Mouse (Mus musculus) C2C12 (cell line): Measurements from ENCODE around the gene Slc11a1. TPM values are rescaled to one million over a fixed set of nuclear protein-coding genes. Genes with fewer than 3 reads are reported as not detected.

ENCODE experiments used
- H3K27me3 ChIP-seq: one replicate; pipeline ENCODE4 v1.6.1; 2011; ENCODE audit not compliant: control insufficient read depth, insufficient read depth, insufficient read length
- H3K36me3 ChIP-seq: one replicate; pipeline ENCODE4 v1.6.1; 2011; ENCODE audit not compliant: control insufficient read depth, insufficient read depth
- H3K4me3 ChIP-seq: one replicate; pipeline ENCODE4 v1.5.1; 2011; ENCODE audit warnings: mild to moderate bottlenecking, control low read depth; ENCODE audit not compliant: poor library complexity, insufficient read depth, severe bottlenecking
- H3K79me2 ChIP-seq: one replicate; pipeline ENCODE4 v1.6.1; 2011; ENCODE audit not compliant: control insufficient read depth, insufficient read depth
- H3K79me3 ChIP-seq: one replicate; pipeline ENCODE4 v1.6.1; 2011; ENCODE audit warnings: low read depth, control low read depth
- H3ac ChIP-seq: one replicate; pipeline ENCODE3; 2011; ENCODE audit warnings: low read depth; ENCODE audit not compliant: control insufficient read depth, insufficient read length
- CEBPB ChIP-seq: IDR thresholded peaks from one replicate; pipeline ENCODE4 v1.6.1; 2011; ENCODE audit warnings: low read depth, mild to moderate bottlenecking, control low read depth, moderate library complexity
- CTCF ChIP-seq: IDR thresholded peaks from one replicate; pipeline ENCODE4 v1.5.1; 2011; ENCODE audit not compliant: control insufficient read depth, insufficient read depth, insufficient read length
- FOSL1 ChIP-seq: IDR thresholded peaks from one replicate; pipeline ENCODE4 v1.8.0; 2011; ENCODE audit warnings: mild to moderate bottlenecking, low read length; ENCODE audit not compliant: poor library complexity, insufficient read depth, severe bottlenecking
- MAX ChIP-seq: IDR thresholded peaks from one replicate; pipeline ENCODE4 v1.6.1; 2011; ENCODE audit warnings: mild to moderate bottlenecking, control low read depth
- MYOD1 ChIP-seq: IDR thresholded peaks from one replicate; pipeline ENCODE4 v1.6.1; 2011; ENCODE audit warnings: low read depth; ENCODE audit not compliant: control insufficient read depth, insufficient read length
- MYOG ChIP-seq: IDR thresholded peaks from one replicate; pipeline ENCODE4 v1.6.1; 2011; ENCODE audit not compliant: control insufficient read depth, insufficient read length; ENCODE audit errors: extremely low read depth
- USF1 ChIP-seq: IDR thresholded peaks from one replicate; pipeline ENCODE4 v1.6.1; 2011; ENCODE audit warnings: low read depth, mild to moderate bottlenecking, control low read depth, moderate library complexity
- polyA plus RNA-seq: library from polyadenylated mRNA; unstranded; fragments of >200 nt; fragmentation: generic; extraction: Trizol; gene quantifications from one replicate; pipeline ENCODE4 v1.2.1, GENCODE M21; 2012; ENCODE audit warnings: missing spikeins

Gene Slc11a1
- polyA plus RNA-seq, 1 experiment = 2.2 TPM

DNA sequence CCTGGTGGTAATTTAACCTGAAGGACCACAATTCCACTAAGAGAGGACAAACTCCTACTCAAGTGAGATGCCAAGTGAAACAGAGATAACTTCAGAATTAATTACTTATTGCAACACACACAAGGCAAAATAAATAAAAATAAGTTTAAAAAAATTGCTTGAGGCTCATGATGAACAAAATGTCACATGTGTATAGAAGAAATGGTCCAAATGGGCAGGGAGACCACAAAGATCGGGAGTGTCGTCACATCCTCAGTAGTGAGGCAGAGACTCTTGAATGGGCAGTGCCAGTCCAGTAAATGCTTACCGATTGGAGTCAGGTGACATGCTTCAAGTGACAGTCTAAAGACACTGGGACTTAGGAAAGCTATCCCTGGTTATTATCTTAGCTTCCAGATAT is 25.5 kb downstream of the Slc11a1 start:
- Histone ChIP-seq H3ac (no peak overlapping the region), H3K79me3 (no peaks in the 10 kb centered on the region), H3K79me2 (no peaks in the 10 kb centered on the region), H3K36me3 (no peaks in the 10 kb centered on the region), H3K4me3 (no peak overlapping the region), H3K27me3 (no peaks in the 10 kb centered on the region)
- no peak for TF ChIP-seq MAX
- TF ChIP-seq MYOD1 = no peak
- TF ChIP-seq CEBPB = no peak
- no peak for TF ChIP-seq USF1
- no peak for TF ChIP-seq FOSL1

DNA sequence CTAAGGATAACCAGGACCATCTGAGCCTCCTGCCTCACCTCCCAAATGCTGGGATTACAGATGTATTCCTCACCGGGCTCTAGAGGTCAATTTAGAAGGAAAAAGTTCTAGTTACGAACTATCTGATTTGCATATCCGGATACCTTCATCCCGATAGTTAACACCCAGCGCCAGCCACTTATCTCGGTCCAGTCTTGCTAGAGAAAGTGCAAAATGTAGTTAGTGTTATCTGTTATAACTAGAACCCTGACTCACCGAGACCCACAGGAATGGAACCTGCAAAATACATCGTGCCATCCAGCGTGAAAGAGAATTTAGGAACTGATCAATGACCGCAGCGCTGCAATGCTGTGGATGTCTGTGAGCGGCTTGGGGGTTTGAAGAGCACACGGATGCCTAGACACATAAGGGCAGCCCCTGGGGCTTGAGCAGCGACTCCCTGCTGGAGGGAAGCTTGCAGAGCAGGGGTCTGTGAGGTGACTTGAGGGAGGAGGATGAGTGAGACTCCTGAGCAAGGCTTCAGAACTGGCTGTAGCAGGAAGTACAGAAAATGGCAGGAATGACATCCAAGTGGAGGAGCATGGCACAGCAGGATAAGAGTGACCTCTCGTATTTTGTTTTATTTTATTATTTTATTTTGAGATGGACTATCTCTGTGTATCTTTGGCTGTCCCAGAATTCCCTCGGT is 26.2 kb downstream of the Slc11a1 start:
- H3ac ChIP-seq = no peak overlapping the region
- H3K79me3 ChIP-seq = no peaks in the 10 kb centered on the region
- TF ChIP-seq FOSL1 = no peak
- TF ChIP-seq CEBPB = no peak
- TF ChIP-seq USF1 = no peak
- no peak for TF ChIP-seq MAX
- no peak for TF ChIP-seq MYOD1
- no peak for TF ChIP-seq MYOG
- TF ChIP-seq CTCF = no peak
- H3K79me2 ChIP-seq = no peaks in the 10 kb centered on the region
- no peaks in the 10 kb centered on the region for H3K27me3 ChIP-seq
- no peaks in the 10 kb centered on the region for H3K36me3 ChIP-seq
- H3K4me3 ChIP-seq = no peak overlapping the region

DNA sequence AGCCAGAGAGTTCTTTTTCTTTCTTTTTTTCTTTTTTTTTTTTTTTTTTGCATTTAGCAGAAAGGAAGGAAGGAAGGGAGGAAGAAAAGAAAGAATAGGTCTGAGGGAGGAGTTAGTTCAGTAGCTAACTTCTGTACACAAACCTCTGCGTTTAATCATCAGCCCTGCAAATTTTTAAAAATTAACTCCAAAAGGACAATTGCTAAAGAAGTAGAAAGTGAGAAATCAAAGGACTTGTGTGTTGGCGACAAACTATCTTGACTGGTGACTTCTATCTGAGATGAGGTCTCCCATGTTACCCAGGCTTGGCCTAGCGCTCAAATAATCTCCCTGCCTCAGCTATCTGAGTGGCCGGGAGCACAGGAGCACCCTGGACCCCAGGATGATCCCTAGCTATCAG is 29.2 kb downstream of the Slc11a1 start:
- Histone ChIP-seq H3K4me3 (no peak overlapping the region), H3K36me3 (no peaks in the 10 kb centered on the region), H3K79me2 (no peaks in the 10 kb centered on the region), H3ac (no peak overlapping the region), H3K79me3 (no peaks in the 10 kb centered on the region), H3K27me3 (no peaks in the 10 kb centered on the region)
- no peak for TF ChIP-seq USF1
- no peak for TF ChIP-seq MYOG
- TF ChIP-seq CTCF = no peak
- TF ChIP-seq MYOD1 = no peak
- no peak for TF ChIP-seq FOSL1
- no peak for TF ChIP-seq CEBPB
- no peak for TF ChIP-seq MAX

DNA sequence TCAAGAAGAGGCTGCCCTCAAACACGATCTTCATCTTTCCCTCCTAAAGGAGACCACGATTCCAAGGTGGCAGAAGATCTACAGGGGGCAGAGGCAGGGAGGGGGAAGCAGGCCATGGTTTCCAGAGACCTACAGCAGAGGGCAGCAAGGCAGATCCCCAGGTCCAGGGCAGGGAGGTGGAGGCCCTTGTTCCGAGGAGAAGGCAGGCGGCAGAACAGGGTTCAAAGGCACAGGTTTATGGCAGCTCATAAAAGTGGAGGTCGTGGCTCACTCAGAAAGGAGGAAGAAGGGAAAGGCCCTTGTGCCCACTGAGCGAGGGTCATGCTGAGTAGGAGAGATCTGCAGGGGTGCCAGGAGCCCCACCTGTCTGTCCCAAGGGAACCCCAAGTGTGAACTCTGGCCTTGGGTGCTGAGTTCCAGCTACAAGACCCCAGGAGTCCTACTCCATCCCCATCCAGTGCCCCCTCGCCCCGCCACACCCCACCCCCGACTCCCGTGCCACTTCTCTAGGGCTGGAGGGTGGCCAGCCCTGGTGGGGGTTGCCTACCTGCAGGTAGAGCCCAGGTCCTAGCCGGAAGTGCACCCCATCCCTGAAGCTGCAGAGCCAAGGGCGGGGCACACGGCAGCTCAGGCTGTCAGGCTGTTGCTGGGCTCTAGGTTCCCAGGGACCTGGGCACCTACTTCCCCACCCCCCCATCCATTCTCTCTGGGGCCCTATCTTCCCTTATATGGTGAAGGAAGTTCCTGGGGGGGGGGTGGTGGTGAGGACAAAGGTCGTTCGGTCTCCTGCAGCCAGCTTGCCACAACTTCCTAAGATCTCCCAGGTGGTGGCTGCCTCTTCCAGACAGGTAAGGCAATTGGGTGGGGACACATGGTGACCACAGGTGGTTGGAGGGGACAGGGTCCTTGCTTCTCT is 33.9 kb downstream of the Slc11a1 start, which contains the start of gene Vil1:
Gene Vil1 (plus strand): TSS at position 788 of the 916 bp plus-strand sequence.
- TF ChIP-seq CEBPB (no peak), USF1 (no peak), FOSL1 (no peak), MYOG (no peak), CTCF (no peak), MAX (no peak), MYOD1 (no peak)
- H3K4me3 ChIP-seq = no peak within 1 kb of the TSS
- no peaks in the 10 kb centered on the region for H3K79me3 ChIP-seq
- no peak within 1 kb of the TSS for H3ac ChIP-seq
- no peaks in the 10 kb centered on the region for H3K36me3 ChIP-seq
- no peaks in the 10 kb centered on the region for H3K27me3 ChIP-seq
- H3K79me2 ChIP-seq = no peaks in the 10 kb centered on the region

GRCm38 (mm10) chr1:74411753-74412325 is 36.8 kb downstream of the Slc11a1 start:
- H3K79me2 ChIP-seq = no peaks in the 10 kb centered on the region
- TF ChIP-seq MAX (no peak), MYOG (no peak), FOSL1 (no peak), USF1 (no peak), CEBPB (no peak), MYOD1 (no peak), CTCF (no peak)
- no peak overlapping the region for H3ac ChIP-seq
- H3K27me3 ChIP-seq = no peaks in the 10 kb centered on the region
- H3K36me3 ChIP-seq = no peaks in the 10 kb centered on the region
- no peak overlapping the region for H3K4me3 ChIP-seq
- H3K79me3 ChIP-seq = no peaks in the 10 kb centered on the region
